Mouse (Mus musculus) liver, embryonic 14.5 days (tissue): ENCODE data around the gene Arpc3. TPM values are rescaled to one million over a fixed set of nuclear protein-coding genes. Genes with fewer than 3 reads are reported as not detected.

Source experiments
- ATAC-seq: fragments of 200-750 bp; cut with Nextera tagmentation; 2 replicates; pipeline ENCODE4 v1.8.0; 2017; ENCODE audit warnings: moderate number of reproducible peaks, mild to moderate bottlenecking, moderate library complexity; ENCODE audit not compliant: insufficient read depth
- DNase-seq, 3 experiments: peaks; one replicate each; pipeline ENCODE4 v3.0.0-alpha.2; 2012 to 2013; ENCODE audit warnings: low read depth in 3 of 3, low spot score in 3 of 3
- H3K27ac ChIP-seq: fragments of 300-500 bp; sonication (generic); 2 replicates; pipeline ENCODE4 v1.5.1; 2014; ENCODE audit warnings: moderate library complexity, mild to moderate bottlenecking, control low read depth, inconsistent platforms
- H3K27me3 ChIP-seq: fragments of 300-500 bp; sonication (generic); 2 replicates; pipeline ENCODE4 v1.6.1; 2014; ENCODE audit warnings: mild to moderate bottlenecking, low read length, moderate library complexity; ENCODE audit not compliant: control insufficient read depth, insufficient read depth
- H3K36me3 ChIP-seq: fragments of 300-500 bp; sonication (generic); replicated peaks from 2 replicates; pipeline ENCODE4 v1.6.1; 2014; ENCODE audit warnings: low read depth; ENCODE audit not compliant: control insufficient read depth, insufficient read depth
- H3K4me1 ChIP-seq, 2 experiments: fragments of 200-500 bp in 1 of 2; fragments of 300-500 bp in 1 of 2; sonication (generic) in 1 of 2; replicated peaks; 2 replicates each; pipeline ENCODE4 v1.6.1; 2012 to 2014; ENCODE audit warnings: antibody characterized with exemption in 1 of 2, inconsistent platforms in 1 of 2, low read length in 1 of 2; ENCODE audit not compliant: control insufficient read depth in 2 of 2, insufficient read depth in 2 of 2
- H3K4me2 ChIP-seq: fragments of 300-500 bp; sonication (generic); 2 replicates; pipeline ENCODE4 v1.6.1; 2014; ENCODE audit warnings: low read depth, mild to moderate bottlenecking, control low read depth, moderate library complexity
- H3K4me3 ChIP-seq, 2 experiments: fragments of 200-500 bp in 1 of 2; fragments of 300-500 bp in 1 of 2; sonication (generic) in 1 of 2; 2 replicates each; pipeline ENCODE4 v1.5.1; 2012 to 2014; ENCODE audit warnings: low read depth in 2 of 2, low read length in 2 of 2, mild to moderate bottlenecking in 2 of 2, control low read depth in 1 of 2, inconsistent platforms in 1 of 2, moderate library complexity in 1 of 2; ENCODE audit not compliant: insufficient read depth in 1 of 2
- H3K9ac ChIP-seq: fragments of 300-500 bp; sonication (generic); replicated peaks from 2 replicates; pipeline ENCODE4 v1.6.1; 2014; ENCODE audit warnings: mild to moderate bottlenecking, control low read depth, moderate library complexity
- H3K9me3 ChIP-seq: fragments of 300-500 bp; sonication (generic); 2 replicates; pipeline ENCODE4 v1.6.1; 2016; ENCODE audit warnings: low read length, mixed read lengths; ENCODE audit not compliant: control insufficient read depth
- CTCF ChIP-seq: IDR thresholded peaks from 2 replicates; pipeline ENCODE4 v1.5.1; 2016; ENCODE audit warnings: antibody characterized with exemption, low read depth, control low read depth
- EP300 ChIP-seq: IDR thresholded peaks from 2 replicates; pipeline ENCODE4 v1.6.1; 2016; ENCODE audit warnings: antibody characterized with exemption, low read depth
- WGBS: fragments of 180-500 bp; shearing (Covaris S2); extraction: QIAGEN DNeasy Blood & Tissue Kit; methylation state at CpG from one replicate; pipeline ENCODE4 v1.1.7; 2014; ENCODE audit not compliant: insufficient replicate concordance; 5-methylcytosine and 5-hydroxymethylcytosine counted together
- polyA plus RNA-seq, 2 experiments: library from polyadenylated mRNA; depleted of rRNA in 1 of 2; stranded (reverse) in 1 of 2; unstranded in 1 of 2; fragments of >200 nt; fragmentation: Nextera tagmentation in 1 of 2; extraction: Ambion mirVana in 1 of 2; gene quantifications; 2 replicates each; pipeline versions ENCODE4 v1.2.1 to v1.2.3; 2012 to 2014

The Arpc3 gene
- polyA plus RNA-seq, 2 experiments, result 36.3 to 180 TPM

DNA sequence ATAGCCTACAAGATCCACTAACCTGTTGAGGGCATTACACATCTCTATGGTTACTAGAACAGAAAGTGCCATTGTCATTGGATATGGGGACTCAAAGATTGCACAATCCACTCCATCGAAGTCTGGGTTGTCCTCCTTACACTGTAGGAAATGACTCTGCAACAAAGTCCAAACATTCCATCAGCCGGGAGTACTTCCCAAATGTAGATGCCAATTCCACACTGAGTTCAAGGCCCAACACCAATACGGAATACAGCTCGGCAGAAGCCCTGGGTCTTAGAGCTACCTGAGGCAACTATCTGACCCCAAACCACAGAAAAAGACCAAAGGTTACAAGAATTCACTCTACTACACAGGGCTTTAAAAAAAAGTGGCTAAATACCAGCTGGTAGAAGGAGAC lies 66.4 kb downstream of the Arpc3 start:
- Histone ChIP-seq H3K27ac (no peak overlapping the region), H3K27me3 (no peaks in the 10 kb centered on the region), H3K9me3 (no peaks in the 10 kb centered on the region), H3K36me3 (peaks cover 97% of the 10 kb centered on the region), H3K4me3 (no peak overlapping the region), H3K4me1 (no peaks in the 10 kb centered on the region), H3K9ac (no peak overlapping the region), H3K4me2 (no peak overlapping the region)
- TF ChIP-seq EP300, result no peak
- TF ChIP-seq CTCF, result no peak
- no peak for ATAC-seq
- WGBS, result 85% methylated on average over 4 of the region's 4 CpGs
- no peak for DNase-seq

DNA sequence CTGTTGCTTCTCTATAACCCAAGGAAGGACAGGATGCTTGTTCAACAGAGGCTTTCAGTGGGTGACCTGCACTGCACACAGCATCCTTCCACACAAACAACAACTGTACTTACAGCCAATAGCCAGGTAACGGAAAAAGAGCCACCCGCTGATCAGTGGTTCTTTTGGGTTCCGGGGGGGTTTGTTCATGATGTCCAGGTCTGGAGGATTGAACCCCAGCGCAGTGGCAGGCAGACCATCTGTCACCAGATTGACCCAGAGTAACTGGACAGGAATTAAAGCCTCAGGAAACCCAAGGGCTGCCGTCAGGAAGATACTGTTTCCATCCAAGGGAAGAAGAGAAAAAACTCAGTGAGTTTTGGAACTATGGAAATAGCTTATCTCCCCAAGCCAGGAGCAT lies 67.7 kb downstream of the Arpc3 start:
- no peak overlapping the region for H3K4me2 ChIP-seq
- no peak overlapping the region for H3K27ac ChIP-seq
- 87% methylated on average over 5 of the region's 5 CpGs for WGBS
- no peak overlapping the region for H3K9ac ChIP-seq
- DNase-seq (no peak), ATAC-seq (no peak)
- no peaks in the 10 kb centered on the region for H3K9me3 ChIP-seq
- peaks cover 99% of the 10 kb centered on the region for H3K36me3 ChIP-seq
- no peak overlapping the region for H3K4me3 ChIP-seq
- TF ChIP-seq CTCF (no peak), EP300 (no peak)
- H3K4me1 ChIP-seq, result no peaks in the 10 kb centered on the region
- no peaks in the 10 kb centered on the region for H3K27me3 ChIP-seq

DNA sequence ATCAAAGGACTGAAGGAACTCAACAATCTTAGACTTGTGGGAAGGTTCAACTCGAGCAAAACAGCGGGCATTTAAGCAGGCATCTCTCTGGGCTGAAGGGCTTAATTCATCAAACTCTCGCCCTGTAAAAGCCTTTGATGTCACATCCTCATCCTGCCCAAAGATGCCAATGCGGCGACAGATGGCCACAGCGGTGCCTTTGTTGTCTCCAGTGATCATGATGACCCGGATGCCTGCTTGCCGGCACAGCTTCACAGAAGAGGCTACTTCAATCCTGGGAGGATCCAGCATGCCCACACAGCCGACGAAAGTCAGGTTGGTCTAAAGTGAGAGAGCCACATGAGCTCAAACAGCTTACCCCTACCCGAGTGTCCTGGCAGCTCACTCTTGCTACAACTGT lies 69.0 kb downstream of the Arpc3 start:
- DNase-seq (no peak), ATAC-seq (no peak)
- Histone ChIP-seq H3K4me3 (no peak overlapping the region), H3K27ac (no peak overlapping the region), H3K36me3 (peaks cover 99% of the 10 kb centered on the region), H3K4me2 (no peak overlapping the region), H3K4me1 (no peaks in the 10 kb centered on the region), H3K9ac (no peak overlapping the region), H3K9me3 (no peaks in the 10 kb centered on the region), H3K27me3 (no peaks in the 10 kb centered on the region)
- WGBS, result 87% methylated on average over 11 of the region's 11 CpGs
- TF ChIP-seq CTCF (no peak), EP300 (no peak)

DNA sequence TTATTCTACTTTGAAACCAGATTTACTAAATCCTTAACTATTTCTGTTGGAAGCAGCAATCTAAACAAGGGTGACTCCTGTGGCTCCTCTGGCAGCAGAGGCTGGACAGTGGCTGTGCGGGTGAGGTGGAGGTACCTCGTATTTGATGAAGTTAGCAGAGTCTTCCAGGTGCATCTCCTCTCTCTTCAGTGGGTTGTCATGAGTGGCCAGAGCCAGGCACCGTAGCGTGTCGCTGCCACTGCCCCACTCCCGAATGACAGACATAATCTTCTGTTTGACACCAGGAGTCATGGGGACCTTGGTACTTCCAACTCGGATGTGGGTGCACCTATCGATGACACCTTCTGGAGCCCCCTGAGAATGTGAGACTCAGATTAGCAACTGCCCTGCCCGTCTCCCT lies 69.8 kb downstream of the Arpc3 start:
- 79% methylated on average over 9 of the region's 9 CpGs for WGBS
- Histone ChIP-seq H3K36me3 (peaks cover 100% of the 10 kb centered on the region), H3K9ac (no peak overlapping the region), H3K27me3 (no peaks in the 10 kb centered on the region), H3K4me3 (no peak overlapping the region), H3K27ac (no peak overlapping the region), H3K9me3 (no peaks in the 10 kb centered on the region), H3K4me2 (no peak overlapping the region), H3K4me1 (no peaks in the 10 kb centered on the region)
- DNase-seq (no peak), ATAC-seq (no peak)
- TF ChIP-seq EP300 (no peak), CTCF (no peak)

Other genes starting within 250 kb of the Arpc3 start
- 84.5 and 119 TPM in 2 replicates for gene Ppp1cc, start 233.6 kb upstream of the Arpc3 start, polyA plus RNA-seq (2012; rRNA removed)
- 139 and 165 TPM in 2 replicates for gene Ppp1cc, start 233.6 kb upstream of the Arpc3 start, polyA plus RNA-seq (2014; fragmentation: Nextera tagmentation; extraction: Ambion mirVana)
- gene Hvcn1, start 185.1 kb upstream of the Arpc3 start, polyA plus RNA-seq (2012; rRNA removed), result 1.2 and 1.3 TPM in 2 replicates
- 1.5 and 1.6 TPM in 2 replicates for gene Hvcn1, start 185.1 kb upstream of the Arpc3 start, polyA plus RNA-seq (2014; fragmentation: Nextera tagmentation; extraction: Ambion mirVana)
- 1.7 and 2.0 TPM in 2 replicates for gene Tctn1, start 127.4 kb upstream of the Arpc3 start, polyA plus RNA-seq (2012; rRNA removed)
- 0.50 and 0.58 TPM in 2 replicates for gene Tctn1, start 127.4 kb upstream of the Arpc3 start, polyA plus RNA-seq (2014; fragmentation: Nextera tagmentation; extraction: Ambion mirVana)
- gene Pptc7, start 107.5 kb upstream of the Arpc3 start, polyA plus RNA-seq (2012; rRNA removed), result 3.5 and 3.6 TPM in 2 replicates
- gene Pptc7, start 107.5 kb upstream of the Arpc3 start, polyA plus RNA-seq (2014; fragmentation: Nextera tagmentation; extraction: Ambion mirVana), result 2.7 and 2.9 TPM in 2 replicates
- 1.8 and 2.3 TPM in 2 replicates for gene Rad9b, start 37.6 kb upstream of the Arpc3 start, polyA plus RNA-seq (2012; rRNA removed)
- gene Rad9b, start 37.6 kb upstream of the Arpc3 start, polyA plus RNA-seq (2014; fragmentation: Nextera tagmentation; extraction: Ambion mirVana), result 2.5 and 2.7 TPM in 2 replicates
- gene Vps29, start 37.5 kb upstream of the Arpc3 start, polyA plus RNA-seq (2012; rRNA removed), result 35.2 and 48.1 TPM in 2 replicates
- gene Vps29, start 37.5 kb upstream of the Arpc3 start, polyA plus RNA-seq (2014; fragmentation: Nextera tagmentation; extraction: Ambion mirVana), result 125 and 130 TPM in 2 replicates
- gene Gpn3, start 20.0 kb upstream of the Arpc3 start, polyA plus RNA-seq (2012; rRNA removed), result 27.6 and 40.8 TPM in 2 replicates
- 60.5 and 63.9 TPM in 2 replicates for gene Gpn3, start 20.0 kb upstream of the Arpc3 start, polyA plus RNA-seq (2014; fragmentation: Nextera tagmentation; extraction: Ambion mirVana)
- 14.1 and 18.1 TPM in 2 replicates for gene Fam216a, start 19.5 kb upstream of the Arpc3 start, polyA plus RNA-seq (2012; rRNA removed)
- 17.1 and 23.0 TPM in 2 replicates for gene Fam216a, start 19.5 kb upstream of the Arpc3 start, polyA plus RNA-seq (2014; fragmentation: Nextera tagmentation; extraction: Ambion mirVana)
- 9.5 and 13.2 TPM in 2 replicates for gene Anapc7, start 29.8 kb downstream of the Arpc3 start, polyA plus RNA-seq (2012; rRNA removed)
- gene Anapc7, start 29.8 kb downstream of the Arpc3 start, polyA plus RNA-seq (2014; fragmentation: Nextera tagmentation; extraction: Ambion mirVana), result 9.0 TPM in 2 replicates
- 18.9 and 25.9 TPM in 2 replicates for gene Atp2a2, start 110.3 kb downstream of the Arpc3 start, polyA plus RNA-seq (2012; rRNA removed)
- gene Atp2a2, start 110.3 kb downstream of the Arpc3 start, polyA plus RNA-seq (2014; fragmentation: Nextera tagmentation; extraction: Ambion mirVana), result 12.8 and 13.1 TPM in 2 replicates
- gene Ift81, start 222.6 kb downstream of the Arpc3 start, polyA plus RNA-seq (2012; rRNA removed), result 0.68 and 0.93 TPM in 2 replicates
- gene Ift81, start 222.6 kb downstream of the Arpc3 start, polyA plus RNA-seq (2014; fragmentation: Nextera tagmentation; extraction: Ambion mirVana), result 2.0 and 2.2 TPM in 2 replicates